Mouse (Mus musculus) intestine, embryonic 14.5 days (tissue): ENCODE data around the gene Foxn3. TPM values are rescaled to one million over a fixed set of nuclear protein-coding genes. Genes with fewer than 3 reads are reported as not detected.

Experiments
- ATAC-seq: fragments of 200-750 bp; cut with Nextera tagmentation; replicated peaks from 2 replicates; pipeline ENCODE4 v1.8.0; 2017; ENCODE audit warnings: low read depth, moderate number of reproducible peaks, moderate TSS enrichment, moderate library complexity; ENCODE audit not compliant: low FRiP score, low TSS enrichment
- DNase-seq: peaks from one replicate; pipeline ENCODE4 v3.0.0-alpha.2; 2018; ENCODE audit warnings: low spot score
- H3K27ac ChIP-seq: fragments of 300-500 bp; sonication (generic); 2 replicates; pipeline ENCODE4 v1.5.1; 2014; ENCODE audit warnings: low read depth, mild to moderate bottlenecking, control low read depth
- H3K27me3 ChIP-seq: fragments of 300-500 bp; sonication (generic); replicated peaks from 2 replicates; pipeline ENCODE4 v1.6.1; 2014; ENCODE audit warnings: low read length, control low read depth; ENCODE audit not compliant: control insufficient read depth, insufficient read depth
- H3K36me3 ChIP-seq: fragments of 300-500 bp; sonication (generic); 2 replicates; pipeline ENCODE4 v1.6.1; 2014; ENCODE audit warnings: low read length, control low read depth; ENCODE audit not compliant: control insufficient read depth, insufficient read depth
- H3K4me1 ChIP-seq: fragments of 300-500 bp; sonication (generic); replicated peaks from 2 replicates; pipeline ENCODE4 v1.6.1; 2014; ENCODE audit warnings: low read length, control low read depth, mixed read lengths; ENCODE audit not compliant: control insufficient read depth, insufficient read depth
- H3K4me2 ChIP-seq: fragments of 300-500 bp; sonication (generic); 2 replicates; pipeline ENCODE4 v1.6.1; 2014; ENCODE audit warnings: low read length
- H3K4me3 ChIP-seq: fragments of 300-500 bp; sonication (generic); 2 replicates; pipeline ENCODE4 v1.5.1; 2014; ENCODE audit warnings: low read depth, low read length, control low read depth, mixed read lengths
- H3K9ac ChIP-seq: fragments of 300-500 bp; sonication (generic); 2 replicates; pipeline ENCODE4 v1.6.1; 2014; ENCODE audit warnings: mild to moderate bottlenecking, low read length
- H3K9me3 ChIP-seq: fragments of 300-500 bp; sonication (generic); 2 replicates; pipeline ENCODE4 v1.6.1; 2016; ENCODE audit warnings: low read length, control low read depth; ENCODE audit not compliant: control insufficient read depth
- WGBS: fragments of 180-500 bp; shearing (Covaris S2); extraction: QIAGEN DNeasy Blood & Tissue Kit; methylation state at CpG from one replicate; pipeline ENCODE4 v1.1.7; 2014; 5-methylcytosine and 5-hydroxymethylcytosine counted together
- polyA plus RNA-seq: library from polyadenylated mRNA; unstranded; fragments of >200 nt; fragmentation: Nextera tagmentation; extraction: Ambion mirVana; gene quantifications from 2 replicates; pipeline ENCODE4 v1.2.1, GENCODE M21; 2014

The Foxn3 gene
- polyA plus RNA-seq, 1 experiment from 2014 or later, result 74.3 TPM

DNA sequence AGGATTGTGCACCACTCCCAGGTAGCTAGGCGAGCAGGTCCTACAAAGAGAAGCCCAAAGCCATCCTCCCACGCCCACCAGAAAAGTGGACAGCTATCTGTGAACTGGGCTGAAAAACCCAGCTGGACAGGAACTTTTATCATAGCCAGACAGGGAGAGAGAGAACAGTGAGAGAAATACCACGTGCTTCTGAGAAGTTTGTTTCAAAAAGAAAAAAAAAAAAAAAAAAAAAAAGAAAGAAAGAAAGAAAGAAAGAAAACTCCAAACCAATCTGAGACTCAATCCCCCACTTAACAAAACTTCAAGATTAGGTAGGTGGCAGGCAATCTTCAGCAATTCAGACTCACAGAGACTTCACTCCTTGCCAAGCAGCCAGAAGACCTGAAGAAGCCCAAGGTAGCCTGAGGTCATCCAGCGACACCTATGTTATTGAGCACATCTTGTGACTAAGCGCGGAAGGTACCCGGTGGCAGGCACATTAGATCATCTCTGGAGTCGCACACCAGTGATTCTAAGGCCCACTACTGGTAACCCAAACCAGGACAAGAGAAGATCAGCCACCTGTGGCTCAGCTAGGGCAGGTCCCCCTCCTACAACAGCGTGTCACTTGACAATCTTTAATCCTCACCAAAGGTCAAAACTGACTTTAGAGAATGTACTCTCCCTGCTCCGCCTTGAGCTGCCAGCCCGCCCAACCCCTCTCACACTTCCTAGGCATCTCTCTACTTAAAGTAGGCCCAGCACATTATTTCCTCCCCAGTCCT, 169.3 kb downstream of the Foxn3 start:
- peak overlapping the region; percentile 76 for H3K4me3 ChIP-seq
- no peaks in the 10 kb centered on the region for H3K9me3 ChIP-seq
- peak overlapping the region; percentile 95; the same call in 1 of the 2 replicates for H3K27ac ChIP-seq
- peak overlapping the region; percentile 79 for H3K9ac ChIP-seq
- 52% methylated on average over 11 of the region's 11 CpGs for WGBS
- H3K36me3 ChIP-seq, result no peaks in the 10 kb centered on the region
- DNase-seq, result no peak
- H3K4me2 ChIP-seq, result peak overlapping the region; percentile 81
- H3K4me1 ChIP-seq, result peaks cover 20% of the 10 kb centered on the region
- no peaks in the 10 kb centered on the region for H3K27me3 ChIP-seq
- ATAC-seq, result no peak

DNA sequence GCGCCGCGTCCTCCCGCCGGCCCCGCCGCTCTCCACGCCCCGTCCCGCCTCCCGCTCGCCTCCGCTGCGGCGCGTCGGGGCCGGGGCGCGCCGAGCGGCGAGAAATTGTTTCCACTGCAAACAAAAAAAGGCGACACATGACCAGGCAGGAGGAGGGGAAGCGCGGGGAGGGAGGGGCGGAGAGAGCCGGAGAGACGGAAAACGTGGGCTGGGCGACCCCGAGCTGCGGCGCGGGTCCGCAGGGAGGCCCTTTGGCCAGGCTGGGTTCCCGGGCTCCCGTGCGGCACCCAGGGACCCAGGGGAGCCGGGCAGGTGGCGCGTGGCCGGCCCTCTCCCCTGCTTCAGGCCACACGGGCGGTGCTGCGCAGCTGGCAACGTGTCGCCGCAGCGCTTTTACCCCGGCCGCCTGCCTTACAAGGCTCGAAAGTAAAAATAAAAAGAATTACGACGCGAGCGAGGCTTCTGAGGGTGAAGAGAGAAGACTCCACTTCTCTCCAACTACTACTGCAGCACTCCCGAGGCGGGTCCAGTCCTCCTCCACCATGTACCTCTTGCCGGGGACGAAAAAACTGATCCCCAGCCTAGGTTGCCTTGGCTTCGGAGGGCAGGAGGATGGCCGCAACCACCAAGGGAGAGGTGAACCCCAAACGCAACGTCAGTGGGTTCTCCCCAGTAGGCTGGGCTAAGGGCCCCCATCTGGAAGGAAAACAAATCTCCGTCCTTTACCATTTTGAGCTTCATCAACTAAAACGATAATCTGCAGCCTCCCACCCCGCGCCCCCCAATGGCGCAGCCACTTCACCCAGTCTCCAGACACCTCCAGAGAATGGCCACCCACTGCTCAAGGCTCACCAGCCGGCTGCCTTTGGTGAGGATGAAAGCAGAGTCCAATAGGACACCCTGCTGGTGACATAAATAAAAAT, 170.2 kb downstream of the Foxn3 start:
- Histone ChIP-seq H3K4me2 (peak overlapping the region; percentile 81), H3K27ac (peak overlapping the region; percentile 95), H3K4me3 (peak overlapping the region; percentile 76), H3K36me3 (peaks cover 6% of the 10 kb centered on the region), H3K4me1 (peaks cover 20% of the 10 kb centered on the region), H3K9me3 (no peaks in the 10 kb centered on the region), H3K27me3 (no peaks in the 10 kb centered on the region), H3K9ac (peak overlapping the region; percentile 79)
- peak; percentile 83 for ATAC-seq
- DNase-seq, result peak; percentile 92
- WGBS, result under 1% methylated on average over 70 of the region's 71 CpGs

DNA sequence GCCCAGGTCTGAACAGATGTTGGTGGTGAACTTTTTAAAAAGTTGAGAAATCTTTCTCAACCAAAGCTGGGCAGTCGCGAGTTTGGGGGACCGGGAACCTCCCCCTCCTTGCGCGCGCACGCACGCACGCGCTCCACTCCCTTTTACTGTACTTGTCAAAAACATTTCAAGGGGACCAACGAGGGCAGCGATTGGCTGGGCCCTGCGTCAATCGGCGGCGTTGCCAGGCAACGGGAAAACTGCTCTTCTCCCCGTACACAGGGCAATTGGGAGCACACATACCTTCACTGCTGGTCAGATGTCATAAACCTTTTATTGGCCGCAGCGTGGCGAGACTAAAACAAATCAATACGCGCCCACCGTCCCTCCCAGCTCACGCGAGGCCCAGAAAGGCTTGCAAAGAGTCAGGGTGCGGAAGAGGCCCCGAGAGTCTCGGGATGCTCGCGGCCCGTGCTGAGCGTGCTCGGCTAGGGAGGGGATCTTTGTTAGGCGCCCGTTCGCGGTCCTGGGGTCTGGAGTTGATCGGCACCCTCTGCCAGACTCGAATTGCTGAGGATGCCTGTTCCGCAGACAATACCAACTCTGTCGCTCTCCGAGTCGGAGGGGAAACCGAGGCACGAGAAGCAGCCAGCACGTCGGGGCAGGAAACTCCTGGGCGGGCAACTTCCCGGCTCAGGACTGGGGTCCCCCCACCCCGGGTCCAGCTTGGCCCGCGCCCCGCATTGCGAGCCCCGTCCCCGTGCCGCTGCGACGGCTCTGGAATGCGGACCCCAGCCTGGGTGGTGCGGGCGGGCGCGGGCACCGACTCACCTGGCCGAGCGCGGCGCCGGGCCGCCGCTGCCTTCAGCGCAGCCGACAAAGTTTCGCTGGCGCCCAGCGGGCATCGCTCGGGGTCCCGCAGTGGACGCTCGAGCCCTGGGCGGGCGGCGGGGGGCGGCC, 171.2 kb downstream of the Foxn3 start:
- Histone ChIP-seq H3K27ac (peak overlapping the region; percentile 95), H3K4me2 (peak overlapping the region; percentile 81), H3K27me3 (no peaks in the 10 kb centered on the region), H3K9me3 (no peaks in the 10 kb centered on the region), H3K36me3 (peaks cover 11% of the 10 kb centered on the region), H3K4me3 (peak overlapping the region; percentile 76), H3K4me1 (peaks cover 20% of the 10 kb centered on the region), H3K9ac (peak overlapping the region; percentile 79)
- ATAC-seq (peak; percentile 92), DNase-seq (peak; percentile 100)
- WGBS, result under 1% methylated on average over 72 of the region's 87 CpGs

DNA sequence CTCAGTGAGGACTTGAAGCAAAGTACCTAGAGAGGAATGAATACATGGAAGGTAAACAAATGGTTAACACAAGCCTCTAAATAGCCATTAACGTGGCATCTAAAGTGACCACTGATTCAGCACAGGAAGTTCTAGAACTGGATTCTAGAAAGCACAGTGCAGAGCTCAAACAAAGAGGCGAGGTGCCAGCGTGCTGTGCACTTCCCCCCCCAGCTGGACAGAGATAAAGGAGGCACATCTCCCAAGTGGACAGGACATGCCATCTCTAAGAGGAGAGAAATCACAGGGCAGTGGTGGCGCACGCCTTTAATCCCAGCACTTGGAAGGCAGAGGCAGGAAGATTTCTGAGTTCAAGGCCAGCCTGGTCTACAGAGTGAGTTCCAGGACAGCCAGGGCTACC, 173.0 kb downstream of the Foxn3 start:
- no peak overlapping the region for H3K4me3 ChIP-seq
- no peak overlapping the region for H3K9ac ChIP-seq
- H3K27ac ChIP-seq, result no peak overlapping the region
- no peaks in the 10 kb centered on the region for H3K27me3 ChIP-seq
- peaks cover 20% of the 10 kb centered on the region for H3K4me1 ChIP-seq
- no peak overlapping the region for H3K4me2 ChIP-seq
- no peaks in the 10 kb centered on the region for H3K9me3 ChIP-seq
- H3K36me3 ChIP-seq, result peaks cover 15% of the 10 kb centered on the region
- no peak for ATAC-seq
- DNase-seq, result no peak
- 66% methylated on average over 5 of the region's 5 CpGs for WGBS

DNA sequence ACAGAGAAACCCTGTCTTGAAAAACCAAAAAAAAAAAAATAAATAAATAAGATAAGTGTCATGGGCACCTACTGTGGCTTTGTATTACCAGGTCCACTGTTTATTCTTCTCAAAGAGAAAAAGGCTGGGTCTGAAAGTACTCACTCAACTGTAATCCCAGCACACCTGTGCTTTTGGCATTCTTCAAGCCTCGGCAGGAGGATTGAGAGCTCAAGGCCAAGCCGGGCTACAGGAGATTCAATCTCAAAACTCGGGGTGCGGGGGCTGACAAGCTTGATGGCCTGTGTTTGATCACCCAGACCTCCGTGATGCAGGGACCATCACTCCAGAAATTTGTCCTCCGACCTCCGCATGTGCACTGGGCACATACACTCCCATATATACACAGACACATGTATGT, 174.1 kb downstream of the Foxn3 start:
- no peak overlapping the region for H3K27ac ChIP-seq
- H3K36me3 ChIP-seq, result peaks cover 15% of the 10 kb centered on the region
- H3K27me3 ChIP-seq, result no peaks in the 10 kb centered on the region
- H3K4me2 ChIP-seq, result no peak overlapping the region
- WGBS, result 93% methylated on average over 7 of the region's 7 CpGs
- DNase-seq (no peak), ATAC-seq (no peak)
- no peaks in the 10 kb centered on the region for H3K9me3 ChIP-seq
- no peak overlapping the region for H3K9ac ChIP-seq
- peaks cover 17% of the 10 kb centered on the region for H3K4me1 ChIP-seq
- H3K4me3 ChIP-seq, result no peak overlapping the region

DNA sequence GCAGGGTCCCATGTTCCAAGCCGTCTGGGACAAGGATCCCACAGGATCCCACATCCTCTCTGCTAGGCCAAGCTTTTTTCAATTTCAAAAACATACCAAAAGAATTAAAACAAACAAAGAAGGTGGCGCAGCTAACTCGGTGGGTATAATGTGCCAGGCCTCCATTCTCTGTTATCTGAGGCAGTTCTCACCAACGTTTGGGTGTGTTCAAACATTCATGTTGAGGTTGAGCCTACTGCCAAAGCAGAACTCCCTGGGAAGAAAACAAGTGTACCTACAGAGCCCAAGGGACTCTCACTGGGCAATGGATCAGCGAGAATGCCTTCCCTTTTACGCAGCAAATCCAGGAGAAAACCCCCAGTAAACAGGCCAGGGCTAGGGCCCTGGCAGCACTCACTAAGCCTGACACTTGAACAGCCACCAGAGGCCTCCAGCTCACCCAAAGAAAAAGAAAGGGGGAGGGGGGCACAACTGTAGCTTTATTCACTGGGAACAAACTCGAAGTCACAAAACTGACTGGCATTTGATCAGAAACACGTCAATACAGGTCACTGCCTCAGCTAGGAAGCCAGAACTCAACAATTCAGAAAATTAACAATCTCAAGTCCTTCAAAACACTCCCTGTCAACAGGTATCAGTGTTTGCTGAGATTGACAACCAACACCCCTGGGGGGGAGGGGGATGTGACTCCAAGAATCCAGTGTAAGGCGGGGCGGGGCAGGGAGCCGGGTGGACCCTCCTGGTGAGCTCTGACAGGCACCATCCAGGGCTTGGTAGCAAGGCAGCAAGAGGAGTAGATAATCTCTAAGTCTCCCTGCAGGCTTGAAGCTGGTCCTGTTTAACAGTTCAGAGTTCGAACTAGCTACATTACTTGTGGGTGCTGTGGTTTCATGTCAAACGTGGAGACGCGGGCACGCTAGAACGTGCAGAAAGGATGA, 177.2 kb downstream of the Foxn3 start:
- 76% methylated on average over 17 of the region's 17 CpGs for WGBS
- Histone ChIP-seq H3K4me2 (no peak overlapping the region), H3K4me3 (no peak overlapping the region), H3K27me3 (no peaks in the 10 kb centered on the region), H3K36me3 (peaks cover 23% of the 10 kb centered on the region), H3K9me3 (no peaks in the 10 kb centered on the region), H3K9ac (no peak overlapping the region), H3K4me1 (peaks cover 4% of the 10 kb centered on the region; the same call in 1 of the 2 replicates), H3K27ac (no peak overlapping the region)
- ATAC-seq (no peak), DNase-seq (no peak)

DNA sequence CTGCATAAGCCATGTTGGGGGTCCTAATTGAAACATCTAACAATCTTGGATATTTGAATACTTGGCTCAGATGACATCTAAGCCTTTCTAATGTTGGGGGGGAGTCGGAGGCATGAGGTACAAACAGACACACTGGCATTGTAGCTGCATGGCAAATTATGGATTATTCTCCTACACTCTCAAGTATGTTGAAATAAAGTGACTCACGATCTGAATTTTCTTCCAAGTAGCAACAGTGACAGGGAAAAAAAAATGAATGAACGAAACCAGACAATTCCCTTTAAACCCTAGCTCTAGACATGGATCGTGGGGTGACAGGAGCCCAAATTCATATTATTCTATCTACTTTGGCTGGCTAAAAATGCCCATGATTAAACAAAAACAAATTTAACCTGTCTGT, 178.3 kb downstream of the Foxn3 start:
- Histone ChIP-seq H3K4me3 (no peak overlapping the region), H3K27ac (no peak overlapping the region)
- 82% methylated on average over 4 of the region's 4 CpGs for WGBS

More for the DNA sequence above, 178.3 kb downstream of the Foxn3 start:
- DNase-seq, result no peak
- Histone ChIP-seq H3K4me2 (no peak overlapping the region), H3K27me3 (no peaks in the 10 kb centered on the region), H3K9ac (no peak overlapping the region), H3K9me3 (no peaks in the 10 kb centered on the region), H3K36me3 (peaks cover 24% of the 10 kb centered on the region), H3K4me1 (no peaks in the 10 kb centered on the region)
- ATAC-seq, result no peak
